Mouse (Mus musculus) testis, adult 2 months (tissue): ENCODE measurements at regions not wholly inside any gene's neighbourhood (a gene's known extent, or its start where the extent isn't known, plus 50 kb on each side); places are given as distances from the start of the nearest gene placed in this dataset.

Source experiments
- CTCF ChIP-seq: fragments of 200-500 bp; IDR thresholded peaks from 2 replicates; pipeline ENCODE4 v1.5.1; 2012; ENCODE audit warnings: low read depth, mild to moderate bottlenecking, inconsistent platforms, low read length, moderate library complexity; ENCODE audit not compliant: control insufficient read depth, insufficient read depth, insufficient replicate concordance
- POLR2A ChIP-seq: fragments of 200-500 bp; IDR thresholded peaks from 2 replicates; pipeline ENCODE4 v1.6.1; 2012; ENCODE audit warnings: low read depth, mild to moderate bottlenecking, inconsistent platforms, low read length, moderate library complexity; ENCODE audit not compliant: control insufficient read depth

GRCm38 (mm10) chrX:21293666-21294065, 118.2 kb upstream of the Gm21876 start:
- TF ChIP-seq CTCF (peak; percentile 52; the same call in 1 of the 2 replicates), POLR2A (no peak)
